Mouse (Mus musculus) thymus, postnatal 10 days (tissue): Measurements from ENCODE around the gene Ppp2r5a.

ENCODE experiments used
- DNase-seq, 2 experiments: peaks; one replicate each; pipeline ENCODE4 v3.0.0; 2021; ENCODE audit warnings: low spot score in 2 of 2

Ppp2r5a gene

GRCm38 (mm10) chr1:191326233-191326882 lies 76.7 kb downstream of the Ppp2r5a start:
- peak; percentile 65 to 66 for DNase-seq

- DNase-seq = peak; percentile 94 to 96
Measured at GRCm38 (mm10) chr1:191325726-191326232, 77.3 kb downstream of the Ppp2r5a start, which contains the start of gene Tmem206. Tmem206 (plus strand) TSS chr1:191325912.

GRCm38 (mm10) chr1:191324733-191325590 lies 78.1 kb downstream of the Ppp2r5a start:
- no peak for DNase-seq

- no peak for DNase-seq
Measured at GRCm38 (mm10) chr1:191323381-191323780, 79.7 kb downstream of the Ppp2r5a start.

GRCm38 (mm10) chr1:191318686-191319085 lies 84.4 kb downstream of the Ppp2r5a start:
- DNase-seq = no peak

- DNase-seq = peak; percentile 64 to 76
Measured at GRCm38 (mm10) chr1:191317591-191318196, 85.4 kb downstream of the Ppp2r5a start, which contains the start of gene Nenf. Nenf (minus strand) TSS chr1:191318194.

- no peak for DNase-seq
Measured at GRCm38 (mm10) chr1:191316818-191317217, 86.3 kb downstream of the Ppp2r5a start.

GRCm38 (mm10) chr1:191313926-191314325 lies 89.1 kb downstream of the Ppp2r5a start:
- no peak for DNase-seq

GRCm38 (mm10) chr1:191313158-191313557 lies 89.9 kb downstream of the Ppp2r5a start:
- DNase-seq = no peak

GRCm38 (mm10) chr1:191312513-191312941 lies 90.5 kb downstream of the Ppp2r5a start:
- DNase-seq = peak; percentile 72 to 87

- no peak for DNase-seq
Measured at GRCm38 (mm10) chr1:191311296-191311898, 91.7 kb downstream of the Ppp2r5a start.

- DNase-seq = no peak
Measured at GRCm38 (mm10) chr1:191307766-191308455, 95.2 kb downstream of the Ppp2r5a start.

GRCm38 (mm10) chr1:191306316-191306715 lies 96.8 kb downstream of the Ppp2r5a start:
- no peak for DNase-seq

GRCm38 (mm10) chr1:191305610-191306009 lies 97.5 kb downstream of the Ppp2r5a start:
- DNase-seq = no peak

GRCm38 (mm10) chr1:191304216-191304615 lies 98.9 kb downstream of the Ppp2r5a start:
- DNase-seq = no peak

- no peak for DNase-seq
Measured at GRCm38 (mm10) chr1:191303736-191304135, 99.3 kb downstream of the Ppp2r5a start.
